Mouse (Mus musculus) bone marrow macrophage, adult 2 months (primary cell): ENCODE results near the gene Rnf157.

Experiments used
- CTCF ChIP-seq: IDR thresholded peaks from 2 replicates; pipeline ENCODE4 v1.5.1; 2012; ENCODE audit warnings: low read depth, mild to moderate bottlenecking, low read length, moderate library complexity
- POLR2A ChIP-seq: IDR thresholded peaks from 2 replicates; pipeline ENCODE4 v1.6.1; 2012; ENCODE audit warnings: mild to moderate bottlenecking, low read depth, low read length, borderline replicate concordance

DNA sequence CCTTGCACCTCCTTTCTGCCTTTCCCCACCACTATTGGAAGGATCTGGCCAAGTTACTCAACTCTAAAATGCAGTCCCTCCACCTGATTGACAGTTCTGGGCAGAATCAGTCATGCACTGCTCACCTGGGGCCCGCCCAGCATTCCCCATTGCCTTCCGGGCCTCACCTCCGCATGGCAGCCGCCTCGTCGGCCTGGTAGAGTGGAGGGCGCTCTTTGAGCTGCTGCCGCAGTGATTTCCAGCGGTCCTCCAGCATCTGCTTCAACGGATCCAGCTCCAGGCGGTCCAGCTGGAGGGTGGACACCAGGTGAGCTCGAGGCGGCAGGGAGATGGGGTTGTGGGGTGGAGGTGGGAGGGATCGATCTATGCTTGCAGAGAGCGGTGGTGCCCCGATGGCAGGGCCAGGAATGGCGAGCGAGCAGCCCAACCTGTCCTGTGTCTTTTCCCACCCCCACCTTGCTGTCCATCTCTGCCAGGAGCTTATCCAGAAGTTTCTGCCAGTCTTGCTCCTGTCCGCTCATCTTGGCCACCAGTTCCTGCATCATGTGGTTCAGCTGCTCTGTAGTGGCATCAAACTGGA is 33.6 kb upstream of the Rnf157 start:
- no peak for TF ChIP-seq CTCF
- TF ChIP-seq POLR2A, result no peak
